Mouse (Mus musculus): ENCODE data around the gene Tent5c.

GRCm38 (mm10) chr3:100535298-100535697 is 46.2 kb upstream of the Tent5c start:
- TF ChIP-seq CTCF (IDR thresholded peaks at IDR 0.05) (no peak), EP300 (IDR thresholded peaks at IDR 0.05) (no peak)
